Mouse (Mus musculus) liver, embryonic 14.5 days (tissue): ENCODE results near the gene Scube2.

Experiments used
- CTCF ChIP-seq: IDR thresholded peaks from 2 replicates; pipeline ENCODE4 v1.5.1; 2016; ENCODE audit warnings: antibody characterized with exemption, low read depth, control low read depth
- EP300 ChIP-seq: IDR thresholded peaks from 2 replicates; pipeline ENCODE4 v1.6.1; 2016; ENCODE audit warnings: antibody characterized with exemption, low read depth

GRCm38 (mm10) chr7:109825293-109825692 lies 40.2 kb downstream of the Scube2 start:
- TF ChIP-seq CTCF (no peak), EP300 (no peak)
